Mouse (Mus musculus): ENCODE measurements at regions not wholly inside any gene's neighbourhood (a gene's known extent, or its start where the extent isn't known, plus 50 kb on each side); places are given as distances from the start of the nearest gene placed in this dataset.

DNA sequence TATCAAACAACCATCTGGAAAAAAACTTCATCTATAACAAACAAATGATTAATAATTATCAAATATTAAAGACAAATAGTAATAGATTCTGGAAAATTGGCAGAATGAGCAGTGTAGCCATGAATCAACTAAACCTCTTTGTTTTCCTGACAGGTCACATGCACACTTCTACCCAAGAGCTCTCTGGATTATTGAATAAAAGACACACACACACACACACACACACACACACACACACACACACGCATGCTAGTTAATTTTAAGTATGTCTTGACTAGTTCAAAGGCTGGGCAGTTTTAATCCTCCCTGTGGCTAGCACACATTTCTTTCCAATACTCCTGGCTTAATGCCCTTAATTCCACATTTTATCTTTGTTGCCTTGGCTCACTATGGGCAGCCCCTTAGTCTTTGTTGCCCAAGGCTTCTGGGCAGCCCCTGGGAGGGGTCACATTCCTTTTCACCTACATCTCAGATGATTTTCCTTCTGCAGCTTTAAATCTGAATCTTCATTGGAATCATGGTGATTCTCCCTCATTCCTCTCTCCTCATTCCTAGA lies 710.6 kb upstream of the Marcks start:
- no peak for DNase-seq (ENCODE audit: extremely low read depth)
- no peak overlapping the region for H3K4me2 ChIP-seq (ENCODE audit: insufficient read depth, low read depth, poor library complexity, severe bottlenecking)
- no peak for TF ChIP-seq USF1 (IDR thresholded peaks at IDR 0.05; ENCODE audit: low read depth, low read length)
- no peak for TF ChIP-seq TBP (conservative IDR thresholded peaks at IDR 0.05; ENCODE audit: low read depth, low read length)
- no peak for TF ChIP-seq CHD1 (IDR thresholded peaks at IDR 0.05; ENCODE audit: low read depth, low read length)
- TF ChIP-seq KAT2A (IDR thresholded peaks at IDR 0.05; ENCODE audit: insufficient replicate concordance, low read length), result no peak
- TF ChIP-seq ZMIZ1 (IDR thresholded peaks at IDR 0.05; ENCODE audit: low read depth, low read length), result no peak
- no peak for TF ChIP-seq CTCF (conservative IDR thresholded peaks at IDR 0.05 in 1 of 2, IDR thresholded peaks at IDR 0.05 in 1 of 2; ENCODE audit: low read depth in 2 of 2, low read length in 2 of 2)
- TF ChIP-seq GABPA (IDR thresholded peaks at IDR 0.05; ENCODE audit: insufficient replicate concordance, low read depth, low read length), result no peak
- TF ChIP-seq MAZ (IDR thresholded peaks at IDR 0.05; ENCODE audit: low read depth, low read length), result no peak
- no peak for TF ChIP-seq PAX5 (IDR thresholded peaks at IDR 0.05; ENCODE audit: low read length)
- no peak for TF ChIP-seq ZKSCAN1 (IDR thresholded peaks at IDR 0.05; ENCODE audit: borderline replicate concordance, low read depth, low read length)
- TF ChIP-seq JUND (conservative IDR thresholded peaks at IDR 0.05; ENCODE audit: low read depth, low read length), result no peak

DNA sequence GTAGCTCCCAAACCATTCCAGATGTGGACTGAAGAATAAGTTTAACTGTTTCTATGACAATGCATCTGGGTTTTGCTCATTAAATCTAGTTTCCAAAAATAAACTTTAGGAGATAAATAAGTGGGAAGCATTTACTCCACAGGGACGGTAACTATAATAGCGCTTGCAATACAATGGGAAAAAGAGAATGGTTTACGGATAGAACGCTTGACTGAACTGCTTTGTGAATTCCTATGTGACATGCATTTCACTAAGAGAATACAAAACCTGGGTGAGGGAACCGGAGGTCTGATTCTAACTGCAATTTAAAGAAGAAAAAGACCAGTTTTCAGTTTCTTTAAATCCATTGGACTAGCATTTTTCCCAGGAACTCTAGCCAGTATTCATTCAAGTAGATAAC lies 704.1 kb upstream of the Marcks start:
- Histone ChIP-seq H3K36me3 (replicated peaks in 1 of 2; ENCODE audit: control insufficient read depth in 1 of 2, insufficient read depth in 1 of 2, low read length in 1 of 2) (no peaks in the 10 kb centered on the region), H3K27me3 (replicated peaks) (no peaks in the 10 kb centered on the region), H3K9me3 (replicated peaks; ENCODE audit: low read length) (no peaks in the 10 kb centered on the region), H3K79me2 (replicated peaks; ENCODE audit: control insufficient read depth, extremely low read depth, insufficient read depth, poor library complexity, severe bottlenecking) (no peaks in the 10 kb centered on the region), H3K4me2 (ENCODE audit: insufficient read depth, low read depth, poor library complexity, severe bottlenecking) (no peak overlapping the region), H3K9ac (ENCODE audit: insufficient read depth, low read depth) (no peak overlapping the region), H3K27ac (ENCODE audit: insufficient read depth, low read depth) (no peak overlapping the region), H3K4me3 (replicated peaks in 1 of 3; ENCODE audit: low read depth in 2 of 3, low read length in 2 of 3, poor library complexity in 1 of 3) (no peak overlapping the region), H3K4me1 (ENCODE audit: control insufficient read depth in 1 of 2, insufficient read depth in 2 of 2) (no peaks in the 10 kb centered on the region)
- no peak for TF ChIP-seq BHLHE40 (IDR thresholded peaks at IDR 0.05; ENCODE audit: low read depth, low read length)
- TF ChIP-seq TCF12 (IDR thresholded peaks at IDR 0.05; ENCODE audit: low read depth, low read length), result no peak
- TF ChIP-seq POLR2AphosphoS2 (IDR thresholded peaks at IDR 0.05; ENCODE audit: low read depth, low read length), result no peak
- no peak for TF ChIP-seq NRF1 (IDR thresholded peaks at IDR 0.05; ENCODE audit: low read depth, low read length)
- no peak for TF ChIP-seq SMC3 (IDR thresholded peaks at IDR 0.05; ENCODE audit: low read depth, low read length)
- TF ChIP-seq USF2 (conservative IDR thresholded peaks at IDR 0.05; ENCODE audit: low read depth, low read length), result no peak
- no peak for TF ChIP-seq PAX5 (IDR thresholded peaks at IDR 0.05; ENCODE audit: low read length)
- TF ChIP-seq NELFE (IDR thresholded peaks at IDR 0.05; ENCODE audit: low read depth, low read length), result no peak
- TF ChIP-seq SIN3A (IDR thresholded peaks at IDR 0.05; ENCODE audit: low read length), result no peak
- in situ Hi-C loops (cut with MboI; ENCODE audit: low pct_ligation_motif_present, low pct_unique_long_range_greater_than_20kb, low sequenced_read_pairs) (no loop called here), dilution Hi-C loops (cut with MboI; ENCODE audit: extremely low pct_ligation_motif_present, extremely low pct_unique_long_range_greater_than_20kb, low sequenced_read_pairs) (no loop called here)
- no peak for DNase-seq (ENCODE audit: extremely low read depth)

More for the DNA sequence above, 710.6 kb upstream of the Marcks start:
- no peaks in the 10 kb centered on the region for H3K36me3 ChIP-seq (replicated peaks in 1 of 2; ENCODE audit: control insufficient read depth in 1 of 2, insufficient read depth in 1 of 2, low read length in 1 of 2)
- H3K9me3 ChIP-seq (replicated peaks; ENCODE audit: low read length), result peaks cover 2% of the 10 kb centered on the region
- in situ Hi-C loops (cut with MboI; ENCODE audit: low pct_ligation_motif_present, low pct_unique_long_range_greater_than_20kb, low sequenced_read_pairs), result no loop called here
- H3K9ac ChIP-seq (ENCODE audit: insufficient read depth, low read depth), result no peak overlapping the region
- no peaks in the 10 kb centered on the region for H3K4me1 ChIP-seq (ENCODE audit: control insufficient read depth in 1 of 2, insufficient read depth in 2 of 2)
- H3K27ac ChIP-seq (ENCODE audit: insufficient read depth, low read depth), result no peak overlapping the region
- H3K27me3 ChIP-seq (replicated peaks), result no peaks in the 10 kb centered on the region
- dilution Hi-C loops (cut with MboI; ENCODE audit: extremely low pct_ligation_motif_present, extremely low pct_unique_long_range_greater_than_20kb, low sequenced_read_pairs), result no loop called here
- H3K4me3 ChIP-seq (replicated peaks in 1 of 3; ENCODE audit: low read depth in 2 of 3, low read length in 2 of 3, poor library complexity in 1 of 3), result no peak overlapping the region
- H3K79me2 ChIP-seq (replicated peaks; ENCODE audit: control insufficient read depth, extremely low read depth, insufficient read depth, poor library complexity, severe bottlenecking), result no peaks in the 10 kb centered on the region

Data from CH12.LX (cell line).